Mouse (Mus musculus) mammary gland, adult 2 months (tissue): ENCODE data around the gene Rexo4. TPM values are rescaled to one million over a fixed set of nuclear protein-coding genes. Genes with fewer than 3 reads are reported as not detected.

Experiments used
- polyA plus RNA-seq: library from polyadenylated mRNA; depleted of rRNA; stranded (reverse); fragments of >200 nt; gene quantifications from 2 replicates; pipeline ENCODE4 v1.2.3, GENCODE M21; 2012; ENCODE audit warnings: low replicate concordance; rRNA removed

Rexo4 gene
- polyA plus RNA-seq, result 16.2 and 25.7 TPM in 2 replicates

GRCm38 (mm10) chr2:26963923-26964723, at the start of gene Rexo4:
Gene Rexo4, minus strand, starts transcription at chr2:26964386.

GRCm38 (mm10) chr2:27009714-27010244, 45.6 kb upstream of the Rexo4 start, which contains the start of gene Cacfd1:
Gene Cacfd1, plus strand, starts transcription at chr2:27009926.

GRCm38 (mm10) chr2:26973116-26973515, 8.9 kb upstream of the Rexo4 start, which contains the start of gene Adamts13:
Gene Adamts13, plus strand, starts transcription at chr2:26973416.

GRCm38 (mm10) chr2:26933304-26934055, 30.7 kb downstream of the Rexo4 start, which contains the start of the genes Surf4 and Stkld1:
Gene Surf4, minus strand, starts transcription at chr2:26933928.
Gene Stkld1, plus strand, starts transcription at chr2:26934047.

GRCm38 (mm10) chr2:26915927-26916728, 48.1 kb downstream of the Rexo4 start, which contains the start of the genes Surf2 and Surf1:
Gene Surf2, plus strand, starts transcription at chr2:26916367.
Gene Surf1, minus strand, starts transcription at chr2:26916530.

GRCm38 (mm10) chr2:26910124-26910993, 53.8 kb downstream of the Rexo4 start, which contains the start of the genes Med22 and Rpl7a:
Gene Med22, minus strand, starts transcription at chr2:26910677.
Gene Rpl7a, plus strand, starts transcription at chr2:26910764.

Other genes starting within 250 kb of the Rexo4 start
- gene Abo, start 99.4 kb downstream of the Rexo4 start, polyA plus RNA-seq, result not detected in 2 replicates
- gene Surf6, start 61.5 kb downstream of the Rexo4 start, polyA plus RNA-seq, result 9.7 and 14.1 TPM in 2 replicates
- gene Med22, start 53.7 kb downstream of the Rexo4 start, polyA plus RNA-seq, result 39.9 and 41.8 TPM in 2 replicates
- 493 and 569 TPM in 2 replicates for gene Rpl7a, start 53.6 kb downstream of the Rexo4 start, polyA plus RNA-seq
- 22.2 and 22.8 TPM in 2 replicates for gene Surf2, start 48.0 kb downstream of the Rexo4 start, polyA plus RNA-seq
- gene Surf1, start 47.9 kb downstream of the Rexo4 start, polyA plus RNA-seq, result 52.0 and 56.9 TPM in 2 replicates
- 301 and 334 TPM in 2 replicates for gene Surf4, start 30.5 kb downstream of the Rexo4 start, polyA plus RNA-seq
- 0.29 and 0.43 TPM in 2 replicates for gene Stkld1, start 30.3 kb downstream of the Rexo4 start, polyA plus RNA-seq
- gene Adamts13, start 9.0 kb upstream of the Rexo4 start, polyA plus RNA-seq, result 0.86 and 1.8 TPM in 2 replicates
- 42.6 and 58.6 TPM in 2 replicates for gene Cacfd1, start 45.5 kb upstream of the Rexo4 start, polyA plus RNA-seq
- 9.5 and 16.0 TPM in 2 replicates for gene Slc2a6, start 63.6 kb upstream of the Rexo4 start, polyA plus RNA-seq
- 0.16 and 0.72 TPM in 2 replicates for gene Mymk, start 107.8 kb upstream of the Rexo4 start, polyA plus RNA-seq
- gene Adamtsl2, start 115.0 kb upstream of the Rexo4 start, polyA plus RNA-seq, result 1.3 and 2.5 TPM in 2 replicates
- 0.12 and 0.14 TPM in 2 replicates for gene Fam163b, start 178.1 kb upstream of the Rexo4 start, polyA plus RNA-seq
- 0.06 TPM in 1 of 2 replicates, not detected in the other for gene Dbh, start 200.8 kb upstream of the Rexo4 start, polyA plus RNA-seq